Mouse (Mus musculus) c-Kit-positive CD71-negative TER-119-negative erythroid progenitor cells, embryonic 14.5 days (primary cell): Measurements from ENCODE around the gene Gm20547.
A peak's percentile ranks its signal among the peaks of the same experiment; 100 is the strongest.
"Not testable (repeated sequence)": the region's sequence is repeated elsewhere in the genome, so short reads cannot be mapped to it uniquely, and the experiment has no call there.

Source experiments
- DNase-seq: peaks from one replicate; pipeline ENCODE4 v3.0.0-alpha.2; 2013; ENCODE audit warnings: low read depth

Gene Gm20547

GRCm38 (mm10) chr17:34850517-34851125, 31.2 kb downstream of the Gm20547 start:
- DNase-seq, result no peak

- peak; percentile 92 for DNase-seq
Observed at GRCm38 (mm10) chr17:34849722-34850516, 31.9 kb downstream of the Gm20547 start, which contains the start of the genes Skiv2l and Nelfe. Skiv2l (minus strand) TSS chr17:34850210. Nelfe (plus strand) TSS chr17:34850391.

- DNase-seq, result no peak
Observed at GRCm38 (mm10) chr17:34847615-34848014, 34.2 kb downstream of the Gm20547 start.

- no peak for DNase-seq
Observed at GRCm38 (mm10) chr17:34847192-34847591, 34.6 kb downstream of the Gm20547 start.

- DNase-seq, result no peak
Observed at GRCm38 (mm10) chr17:34844884-34845283, 37.0 kb downstream of the Gm20547 start.

GRCm38 (mm10) chr17:34840736-34841307, 41.0 kb downstream of the Gm20547 start:
- no peak for DNase-seq

- DNase-seq, result no peak
Observed at GRCm38 (mm10) chr17:34838785-34839184, 43.1 kb downstream of the Gm20547 start.

GRCm38 (mm10) chr17:34837464-34838324, 44.1 kb downstream of the Gm20547 start:
- no peak for DNase-seq

GRCm38 (mm10) chr17:34836856-34837221, 45.0 kb downstream of the Gm20547 start, which contains the start of the genes Stk19 and Dxo:
Stk19 (minus strand) TSS chr17:34836945.
Dxo (plus strand) TSS chr17:34837019.
- peak; percentile 95 for DNase-seq

GRCm38 (mm10) chr17:34836155-34836855, 45.5 kb downstream of the Gm20547 start:
- no peak for DNase-seq

- DNase-seq, result not testable (repeated sequence)
Observed at GRCm38 (mm10) chr17:34830776-34831175, 51.1 kb downstream of the Gm20547 start.

GRCm38 (mm10) chr17:34814818-34815370, 66.9 kb downstream of the Gm20547 start:
- DNase-seq, result no peak

GRCm38 (mm10) chr17:34813747-34814146, 68.1 kb downstream of the Gm20547 start:
- not testable (repeated sequence) for DNase-seq

- DNase-seq, result no peak
Observed at GRCm38 (mm10) chr17:34811275-34811674, 70.6 kb downstream of the Gm20547 start.

- not testable (repeated sequence) for DNase-seq
Observed at GRCm38 (mm10) chr17:34810811-34811210, 71.0 kb downstream of the Gm20547 start.

- not testable (repeated sequence) for DNase-seq
Observed at GRCm38 (mm10) chr17:34810411-34810810, 71.4 kb downstream of the Gm20547 start.

GRCm38 (mm10) chr17:34808599-34809205, 73.1 kb downstream of the Gm20547 start:
- no peak for DNase-seq

GRCm38 (mm10) chr17:34807176-34807575, 74.7 kb downstream of the Gm20547 start:
- DNase-seq, result no peak
